Mouse (Mus musculus) lung, embryonic 14.5 days (tissue): ENCODE results near the gene Hist1h2bj. TPM values are rescaled to one million over a fixed set of nuclear protein-coding genes. Genes with fewer than 3 reads are reported as not detected.
"Not testable (repeated sequence)": the region's sequence is repeated elsewhere in the genome, so short reads cannot be mapped to it uniquely, and the experiment has no call there.

Experiments used
- ATAC-seq: fragments of 200-750 bp; cut with Nextera tagmentation; 2 replicates; pipeline ENCODE4 v1.8.0; 2017; ENCODE audit warnings: mild to moderate bottlenecking, moderate TSS enrichment, moderate library complexity; ENCODE audit not compliant: insufficient read depth
- DNase-seq: peaks from one replicate; pipeline ENCODE4 v3.0.0-alpha.2; 2015
- H3K27ac ChIP-seq: fragments of 300-500 bp; sonication (generic); 2 replicates; pipeline ENCODE4 v1.5.1; 2014; ENCODE audit warnings: low read depth, mild to moderate bottlenecking, moderate library complexity
- H3K27me3 ChIP-seq: fragments of 300-500 bp; sonication (generic); 2 replicates; pipeline ENCODE4 v1.6.1; 2014; ENCODE audit warnings: low read length, control low read depth; ENCODE audit not compliant: insufficient read depth
- H3K36me3 ChIP-seq: fragments of 300-500 bp; sonication (generic); 2 replicates; pipeline ENCODE4 v1.6.1; 2014; ENCODE audit warnings: control low read depth; ENCODE audit not compliant: insufficient read depth
- H3K4me1 ChIP-seq: fragments of 300-500 bp; sonication (generic); 2 replicates; pipeline ENCODE4 v1.6.1; 2014; ENCODE audit warnings: antibody characterized with exemption, control low read depth; ENCODE audit not compliant: insufficient read depth
- H3K4me2 ChIP-seq: fragments of 300-500 bp; sonication (generic); 2 replicates; pipeline ENCODE4 v1.6.1; 2014; ENCODE audit warnings: mild to moderate bottlenecking
- H3K4me3 ChIP-seq: fragments of 300-500 bp; sonication (generic); 2 replicates; pipeline ENCODE4 v1.5.1; 2014; ENCODE audit warnings: low read depth, low read length
- H3K9ac ChIP-seq: fragments of 300-500 bp; sonication (generic); 2 replicates; pipeline ENCODE4 v1.6.1; 2014
- H3K9me3 ChIP-seq: fragments of 300-500 bp; sonication (generic); 2 replicates; pipeline ENCODE4 v1.6.1; 2016; ENCODE audit warnings: low read depth, low read length, control low read depth
- CTCF ChIP-seq: IDR thresholded peaks from 2 replicates; pipeline ENCODE4 v1.5.1; 2016; ENCODE audit warnings: antibody characterized with exemption, low read depth
- WGBS: fragments of 180-500 bp; shearing (Covaris S2); extraction: QIAGEN DNeasy Blood & Tissue Kit; methylation state at CpG from one replicate; pipeline ENCODE4 v1.1.7; 2014; 5-methylcytosine and 5-hydroxymethylcytosine counted together
- microRNA-seq: library from miRNA; unstranded; fragments of <30 nt; microRNA quantifications from one replicate; pipeline ENCODE4, GENCODE M21; 2016; ENCODE audit warnings: borderline number of aligned reads
- polyA plus RNA-seq: library from polyadenylated mRNA; unstranded; fragments of >200 nt; fragmentation: Nextera tagmentation; extraction: Ambion mirVana; gene quantifications from 2 replicates; pipeline ENCODE4 v1.2.1, GENCODE M21; 2014

The Hist1h2bj gene
- polyA plus RNA-seq, 1 experiment from 2014 or later = 15.8 TPM

DNA sequence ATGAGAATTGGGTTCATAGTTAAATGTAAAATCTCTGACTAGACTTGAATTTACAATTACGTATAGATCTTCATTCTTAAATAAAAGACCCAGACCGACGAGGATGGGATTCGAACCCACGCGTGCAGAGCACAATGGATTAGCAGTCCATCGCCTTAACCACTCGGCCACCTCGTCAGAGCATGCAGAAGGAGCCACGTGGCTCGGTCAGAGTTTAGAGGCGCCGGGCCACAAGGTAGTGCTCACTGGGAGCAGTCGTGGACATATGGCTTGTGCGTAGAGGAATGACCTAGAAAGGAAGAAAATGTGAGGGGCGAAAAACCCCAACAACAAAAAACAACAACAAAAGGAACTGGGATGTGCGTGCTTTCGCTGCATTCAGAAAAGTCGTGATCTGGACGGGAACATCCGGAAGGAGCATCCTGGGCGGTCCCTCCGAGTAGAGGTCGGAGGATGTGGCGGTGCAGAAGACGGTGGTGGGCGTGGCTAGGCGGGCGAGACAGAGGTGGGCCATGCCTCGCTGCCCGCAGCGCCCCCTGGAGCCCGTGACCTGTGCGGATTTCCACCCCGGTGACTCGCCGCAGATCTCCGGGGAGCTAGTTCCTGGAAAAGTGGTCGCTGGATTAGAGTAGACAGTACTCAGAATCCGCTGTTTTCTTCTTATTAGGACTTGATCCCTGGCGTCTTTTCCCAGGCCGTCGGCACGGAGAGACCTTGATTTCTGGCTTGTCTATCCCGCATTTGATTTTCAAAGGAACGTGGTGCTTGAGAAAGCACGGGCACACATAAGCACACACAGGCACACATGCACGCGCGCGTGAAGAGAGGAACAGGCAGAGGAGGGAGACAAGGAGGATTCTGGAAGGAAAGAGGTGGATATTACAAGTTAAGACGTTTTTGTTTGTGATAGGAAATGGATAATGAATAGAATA, 7.8 kb downstream of the Hist1h2bj start:
- peak overlapping the region; percentile 76 for H3K4me2 ChIP-seq
- peak overlapping the region; percentile 87 for H3K27ac ChIP-seq
- peak; percentile 94 for ATAC-seq
- peak overlapping the region; percentile 40 for H3K4me3 ChIP-seq
- WGBS = under 1% methylated on average over 52 of the region's 52 CpGs
- H3K4me1 ChIP-seq = no peaks in the 10 kb centered on the region
- H3K9me3 ChIP-seq = no peaks in the 10 kb centered on the region
- DNase-seq = peak; percentile 97
- no peaks in the 10 kb centered on the region for H3K36me3 ChIP-seq
- H3K9ac ChIP-seq = peak overlapping the region; percentile 47
- peak; percentile 85 for TF ChIP-seq CTCF
- H3K27me3 ChIP-seq = no peaks in the 10 kb centered on the region

DNA sequence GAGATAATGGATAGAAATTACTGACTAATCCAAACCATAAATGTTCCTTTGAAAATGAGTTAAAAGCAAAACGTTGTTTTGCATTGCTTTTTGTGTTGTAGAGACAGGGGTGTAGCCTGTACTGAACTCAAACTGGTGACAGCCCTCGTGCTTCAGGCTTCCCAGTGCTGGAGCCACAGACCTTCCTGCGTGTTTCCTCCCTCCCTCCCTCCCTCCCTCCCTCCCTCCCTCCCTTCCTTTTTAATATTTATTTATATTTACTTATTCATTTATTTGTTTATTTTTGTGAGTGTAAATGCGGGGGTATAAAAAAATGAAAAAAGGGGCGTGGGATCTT, 8.5 kb downstream of the Hist1h2bj start:
- TF ChIP-seq CTCF = no peak
- Histone ChIP-seq H3K9me3 (no peaks in the 10 kb centered on the region), H3K9ac (peak overlapping the region; percentile 47), H3K4me2 (peak overlapping the region; percentile 76), H3K27ac (peak overlapping the region; percentile 87), H3K4me1 (no peaks in the 10 kb centered on the region), H3K36me3 (no peaks in the 10 kb centered on the region), H3K27me3 (no peaks in the 10 kb centered on the region), H3K4me3 (peak overlapping the region; percentile 40)
- DNase-seq (no peak), ATAC-seq (no peak)
- WGBS = 8% methylated on average over 5 of the region's 5 CpGs

DNA sequence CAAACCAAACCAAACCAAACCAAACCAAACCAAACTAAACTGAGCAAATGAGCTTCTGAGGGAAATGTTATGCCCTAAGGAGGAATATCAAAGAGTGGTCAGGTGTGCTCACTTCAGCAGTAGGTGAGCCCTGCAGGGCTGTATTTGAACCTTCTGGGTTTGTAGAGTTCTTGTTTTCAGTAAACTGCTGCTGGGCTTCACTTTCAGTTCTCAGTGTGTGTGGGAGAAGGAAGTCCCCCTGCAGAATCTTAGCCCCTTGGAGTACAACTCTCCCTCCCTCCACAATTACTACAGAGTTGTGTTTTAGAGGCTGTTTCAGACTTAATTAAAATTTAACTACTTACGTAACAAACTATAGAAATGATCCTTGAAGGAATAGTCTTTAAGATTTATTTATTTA, 10.7 kb downstream of the Hist1h2bj start:
- Histone ChIP-seq H3K36me3 (no peaks in the 10 kb centered on the region), H3K9me3 (no peaks in the 10 kb centered on the region), H3K4me2 (no peak overlapping the region), H3K4me3 (no peak overlapping the region), H3K4me1 (no peaks in the 10 kb centered on the region), H3K9ac (no peak overlapping the region), H3K27me3 (no peaks in the 10 kb centered on the region), H3K27ac (no peak overlapping the region)
- ATAC-seq (no peak), DNase-seq (no peak)
- no peak for TF ChIP-seq CTCF
- WGBS = 92% methylated on average over 1 of the region's 1 CpGs

DNA sequence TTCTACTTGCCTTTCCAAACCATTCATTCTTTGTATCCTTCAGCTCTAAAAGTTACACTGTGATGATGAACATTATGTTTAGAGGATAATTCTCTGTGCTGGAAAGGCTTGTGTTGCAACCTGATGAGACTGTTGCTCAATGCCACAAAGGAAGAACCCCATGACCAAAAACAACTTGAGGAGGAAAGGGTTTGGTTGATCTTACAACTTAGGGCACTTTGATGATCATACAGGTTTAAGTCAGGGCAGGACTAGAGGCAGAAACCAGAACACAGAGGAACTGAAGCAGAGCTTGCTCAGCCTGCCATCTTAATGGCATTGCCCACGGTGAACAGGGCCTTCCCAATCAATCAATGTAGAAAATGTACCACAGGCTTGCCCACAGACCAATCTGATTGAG, 18.4 kb downstream of the Hist1h2bj start:
- Histone ChIP-seq H3K36me3 (no peaks in the 10 kb centered on the region), H3K4me3 (no peak overlapping the region), H3K27ac (no peak overlapping the region), H3K4me2 (no peak overlapping the region), H3K4me1 (no peaks in the 10 kb centered on the region), H3K27me3 (no peaks in the 10 kb centered on the region), H3K9me3 (no peaks in the 10 kb centered on the region), H3K9ac (no peak overlapping the region)
- DNase-seq = no peak
- ATAC-seq = no peak
- TF ChIP-seq CTCF = no peak
- 73% methylated on average over 1 of the region's 1 CpGs for WGBS

DNA sequence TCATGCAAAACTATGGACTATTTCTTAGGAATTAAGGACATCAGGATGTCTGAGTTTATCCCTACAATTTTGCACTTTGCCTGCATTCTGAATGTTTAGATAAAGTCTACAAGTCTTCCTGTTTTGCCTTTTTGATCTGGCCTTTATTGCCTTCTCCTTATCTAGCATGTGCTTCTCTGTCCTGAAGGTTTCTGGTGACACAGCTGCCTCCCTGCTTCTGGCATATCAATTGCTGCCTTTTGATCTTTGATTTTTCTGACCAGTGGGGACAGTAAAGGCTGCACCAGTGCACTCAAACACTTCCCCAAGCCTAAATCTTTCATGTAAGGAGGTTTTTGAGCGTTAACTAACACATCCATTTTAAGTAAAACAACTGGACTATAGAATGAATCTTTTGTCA, 20.5 kb downstream of the Hist1h2bj start:
- DNase-seq = no peak
- no peak for TF ChIP-seq CTCF
- Histone ChIP-seq H3K27me3 (no peaks in the 10 kb centered on the region), H3K9ac (no peak overlapping the region), H3K36me3 (no peaks in the 10 kb centered on the region), H3K4me3 (no peak overlapping the region), H3K9me3 (no peaks in the 10 kb centered on the region), H3K27ac (no peak overlapping the region), H3K4me2 (no peak overlapping the region), H3K4me1 (no peaks in the 10 kb centered on the region)
- 31% methylated on average over 1 of the region's 1 CpGs for WGBS
- ATAC-seq = no peak

DNA sequence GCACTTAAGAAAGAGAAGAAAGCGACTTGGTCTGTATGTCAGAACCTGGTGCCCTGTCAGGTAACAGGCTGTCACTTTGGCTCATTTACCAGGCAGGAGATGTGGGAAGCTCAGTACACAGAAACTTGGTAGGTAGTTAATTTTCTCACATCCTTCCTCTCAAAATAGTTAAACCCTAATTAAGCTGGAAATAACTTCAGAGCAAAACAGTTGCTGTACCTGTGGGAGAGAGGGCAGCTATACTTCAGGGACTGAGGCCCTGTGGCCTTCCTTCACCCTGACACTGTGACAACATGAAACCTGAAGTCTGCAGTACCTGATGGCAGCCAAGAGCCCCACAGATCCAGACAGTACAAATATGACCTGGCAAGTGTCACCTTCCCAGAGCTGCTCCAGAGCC, 41.1 kb downstream of the Hist1h2bj start, which contains the start of gene Vmn1r188:
TSS of gene Vmn1r188 (plus strand) at position 301 of the 400 bp plus-strand sequence.
- not testable (repeated sequence) for ATAC-seq, DNase-seq
- 84% methylated on average over 1 of the region's 1 CpGs for WGBS

More for the DNA sequence above, 41.1 kb downstream of the Hist1h2bj start, which contains the start of gene Vmn1r188:
- H3K4me2 ChIP-seq, H3K4me1 ChIP-seq, H3K4me3 ChIP-seq, H3K9me3 ChIP-seq, H3K36me3 ChIP-seq, H3K27ac ChIP-seq, H3K9ac ChIP-seq, H3K27me3 ChIP-seq: not testable (repeated sequence)

Small RNAs within 50 kb of the gene (microRNA-seq; reads per million reads assigned to microRNA genes)
- gene Gm26300 (not detected), gene Gm44390 (not detected), gene Gm44486 (not detected)

Other genes starting within 250 kb of the Hist1h2bj start
- gene Hist1h2bq, start 233.0 kb upstream of the Hist1h2bj start, polyA plus RNA-seq = 24.4 and 25.8 TPM in 2 replicates
- 1.9 TPM in 1 of 2 replicates, not detected in the other for gene Hist1h2ao, start 232.7 kb upstream of the Hist1h2bj start, polyA plus RNA-seq
- not detected in 2 replicates for gene Hist1h4m, start 231.5 kb upstream of the Hist1h2bj start, polyA plus RNA-seq
- gene Hist1h4n, start 211.0 kb upstream of the Hist1h2bj start, polyA plus RNA-seq = 31.8 and 32.5 TPM in 2 replicates
- gene Hist1h2ap, start 209.7 kb upstream of the Hist1h2bj start, polyA plus RNA-seq = 5,437 and 5,439 TPM in 2 replicates
- 26.4 and 28.5 TPM in 2 replicates for gene Hist1h2br, start 209.5 kb upstream of the Hist1h2bj start, polyA plus RNA-seq
- gene Zfp184, start 98.1 kb upstream of the Hist1h2bj start, polyA plus RNA-seq = 16.0 and 16.4 TPM in 2 replicates
- gene Pom121l2, start 62.0 kb upstream of the Hist1h2bj start, polyA plus RNA-seq = 0.12 and 0.26 TPM in 2 replicates
- 1.6 and 2.0 TPM in 2 replicates for gene Prss16, start 33.5 kb upstream of the Hist1h2bj start, polyA plus RNA-seq
- 21.2 and 21.6 TPM in 2 replicates for gene Hist1h2ah, start 7.6 kb upstream of the Hist1h2bj start, polyA plus RNA-seq
- gene Hist1h2bk, start 7.3 kb upstream of the Hist1h2bj start, polyA plus RNA-seq = 8.6 and 11.7 TPM in 2 replicates
- 26.4 and 26.7 TPM in 2 replicates for gene Hist1h4i, start 1.9 kb upstream of the Hist1h2bj start, polyA plus RNA-seq
- 71.0 and 82.2 TPM in 2 replicates for gene Hist1h2ag, start 270 bp upstream of the Hist1h2bj start, polyA plus RNA-seq
- not detected in 2 replicates for gene Vmn1r188, start 41.2 kb downstream of the Hist1h2bj start, polyA plus RNA-seq
- gene Vmn1r189, start 62.6 kb downstream of the Hist1h2bj start, polyA plus RNA-seq = not detected in 2 replicates
- gene Vmn1r191, start 140.8 kb downstream of the Hist1h2bj start, polyA plus RNA-seq = not detected in 2 replicates
- not detected in 2 replicates for gene Vmn1r192, start 147.9 kb downstream of the Hist1h2bj start, polyA plus RNA-seq
- not detected in 2 replicates for gene Vmn1r193, start 179.9 kb downstream of the Hist1h2bj start, polyA plus RNA-seq
- not detected in 2 replicates for gene Vmn1r194, start 201.0 kb downstream of the Hist1h2bj start, polyA plus RNA-seq
- gene Vmn1r195, start 227.3 kb downstream of the Hist1h2bj start, polyA plus RNA-seq = not detected in 2 replicates
- not detected in 2 replicates for gene Vmn1r196, start 246.7 kb downstream of the Hist1h2bj start, polyA plus RNA-seq